Mouse (Mus musculus) heart, postnatal 4 days (tissue): ENCODE measurements around the gene Gtpbp1. TPM values are rescaled to one million over a fixed set of nuclear protein-coding genes. Genes with fewer than 3 reads are reported as not detected.
"Not testable (repeated sequence)": the region's sequence is repeated elsewhere in the genome, so short reads cannot be mapped to it uniquely, and the experiment has no call there.

Source experiments
- DNase-seq: peaks from one replicate; pipeline ENCODE4 v3.0.0; 2021
- total RNA-seq, 2 experiments: library from RNA; stranded (reverse); gene quantifications; 2 replicates each; pipeline ENCODE4 v1.2.3; 2021

The Gtpbp1 gene
- 10 to 100 TPM; 40.2 to 41.9 TPM for total RNA-seq

DNA sequence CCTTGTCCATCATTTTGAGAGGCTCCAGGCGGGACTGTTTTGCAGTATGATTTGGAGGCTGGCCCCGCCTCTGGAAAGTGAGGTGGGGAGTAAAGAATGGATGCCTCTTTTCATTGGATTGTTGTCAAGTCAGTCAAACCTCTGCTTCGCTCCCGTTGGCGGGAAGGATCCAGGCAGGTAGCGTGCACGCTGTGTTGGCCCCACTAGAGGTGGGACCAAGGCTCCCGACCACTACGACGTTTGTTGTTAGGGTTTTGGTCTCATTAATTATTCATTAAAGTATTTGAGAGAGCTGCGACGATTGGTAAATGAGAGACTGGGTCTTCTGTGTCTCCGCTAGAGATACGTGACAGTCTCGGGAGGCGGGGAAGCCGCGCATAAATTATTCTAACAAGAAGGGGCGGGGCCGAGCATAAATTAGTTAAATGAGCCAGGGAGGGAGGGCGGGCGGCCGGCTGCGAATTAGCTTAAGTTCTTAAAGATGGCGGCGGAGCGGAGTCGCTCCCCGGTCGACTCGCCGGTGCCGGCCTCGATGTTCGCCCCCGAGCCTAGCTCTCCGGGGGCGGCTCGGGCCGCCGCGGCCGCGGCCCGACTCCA lies at the start of gene Gtpbp1:
Gene Gtpbp1, plus strand, starts transcription at position 420 of the 597 bp plus-strand sequence.
- DNase-seq, result peak; percentile 97

GRCm38 (mm10) chr15:79641135-79641817 lies 49.4 kb upstream of the Gtpbp1 start:
- no peak for DNase-seq

DNA sequence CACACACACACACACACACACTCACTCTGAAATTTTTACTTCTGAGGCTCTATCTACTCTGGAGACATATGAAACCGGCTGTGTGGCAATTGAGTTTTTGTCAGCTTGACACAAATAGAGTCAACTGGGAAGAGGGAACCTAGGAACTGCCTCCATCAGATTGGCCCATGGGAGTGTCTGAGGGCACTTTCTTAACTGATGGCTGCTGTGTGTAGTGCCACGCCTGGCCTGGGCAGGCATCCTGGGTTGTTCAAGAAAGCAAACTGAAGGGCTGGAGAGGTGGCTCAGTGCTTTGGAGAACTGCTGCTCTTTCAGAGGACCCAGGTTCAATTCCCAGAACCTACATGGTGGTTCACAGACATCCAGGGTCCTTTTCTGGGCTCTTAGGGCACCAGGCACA lies 45.2 kb upstream of the Gtpbp1 start:
- no peak for DNase-seq

- DNase-seq, result no peak
These were observed 42.5 kb upstream of the Gtpbp1 start for GRCm38 (mm10) chr15:79648130-79648529.

DNA sequence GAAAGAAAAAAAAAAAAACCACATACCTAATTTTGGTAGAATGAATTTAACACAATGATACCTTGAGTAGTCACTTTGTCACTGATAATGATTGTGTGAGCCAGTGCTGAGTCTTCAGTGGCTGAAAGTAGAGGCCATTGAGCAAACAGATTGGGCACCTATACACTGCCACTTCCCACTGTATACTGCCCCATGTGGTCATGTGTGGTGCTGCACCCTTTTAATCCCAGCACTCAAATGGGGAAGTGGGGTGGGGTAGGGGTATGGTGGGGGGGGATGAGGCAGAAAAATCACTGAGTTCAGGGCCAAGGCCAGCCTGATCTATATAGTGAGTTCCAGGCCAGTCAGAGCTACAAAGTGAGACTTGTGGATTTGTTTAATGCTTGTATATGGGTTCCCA lies 40.1 kb upstream of the Gtpbp1 start:
- DNase-seq, result peak; percentile 58

- DNase-seq, result no peak
These were observed 39.2 kb upstream of the Gtpbp1 start for GRCm38 (mm10) chr15:79651481-79651880.

- no peak for DNase-seq
These were observed 34.2 kb upstream of the Gtpbp1 start for GRCm38 (mm10) chr15:79656451-79656850.

- peak; percentile 87 for DNase-seq
These were observed 32.7 kb upstream of the Gtpbp1 start for GRCm38 (mm10) chr15:79657837-79658530.

GRCm38 (mm10) chr15:79658531-79659375 lies 31.9 kb upstream of the Gtpbp1 start, which contains the start of the genes Fam227a and Cby1:
Gene Fam227a, minus strand, starts transcription at chr15:79658956.
Gene Cby1, plus strand, starts transcription at chr15:79659199.
- DNase-seq, result peak; percentile 97

GRCm38 (mm10) chr15:79661852-79662251 lies 28.8 kb upstream of the Gtpbp1 start:
- peak; percentile 56 for DNase-seq

DNA sequence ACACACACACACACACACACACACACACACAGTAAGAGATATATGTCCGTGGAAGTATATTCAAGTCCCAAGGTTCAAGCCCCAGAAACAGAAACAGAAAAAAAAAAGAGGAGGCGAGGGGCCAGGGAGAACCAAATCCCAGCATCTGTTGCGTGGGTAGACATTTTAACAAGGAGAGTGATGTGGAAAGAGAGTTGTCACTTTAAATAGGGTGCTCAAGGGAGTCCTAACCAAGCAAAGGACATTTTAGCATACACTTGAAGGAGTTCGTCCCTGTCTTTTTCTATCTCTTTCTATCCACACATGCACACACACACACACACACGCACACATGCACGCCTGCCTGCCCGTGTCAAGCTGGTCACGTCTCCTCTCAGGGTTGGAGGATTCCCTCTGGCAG lies 26.0 kb upstream of the Gtpbp1 start:
- DNase-seq, result no peak

- DNase-seq, result peak; percentile 43
These were observed 21.4 kb upstream of the Gtpbp1 start for GRCm38 (mm10) chr15:79669195-79669594.

DNA sequence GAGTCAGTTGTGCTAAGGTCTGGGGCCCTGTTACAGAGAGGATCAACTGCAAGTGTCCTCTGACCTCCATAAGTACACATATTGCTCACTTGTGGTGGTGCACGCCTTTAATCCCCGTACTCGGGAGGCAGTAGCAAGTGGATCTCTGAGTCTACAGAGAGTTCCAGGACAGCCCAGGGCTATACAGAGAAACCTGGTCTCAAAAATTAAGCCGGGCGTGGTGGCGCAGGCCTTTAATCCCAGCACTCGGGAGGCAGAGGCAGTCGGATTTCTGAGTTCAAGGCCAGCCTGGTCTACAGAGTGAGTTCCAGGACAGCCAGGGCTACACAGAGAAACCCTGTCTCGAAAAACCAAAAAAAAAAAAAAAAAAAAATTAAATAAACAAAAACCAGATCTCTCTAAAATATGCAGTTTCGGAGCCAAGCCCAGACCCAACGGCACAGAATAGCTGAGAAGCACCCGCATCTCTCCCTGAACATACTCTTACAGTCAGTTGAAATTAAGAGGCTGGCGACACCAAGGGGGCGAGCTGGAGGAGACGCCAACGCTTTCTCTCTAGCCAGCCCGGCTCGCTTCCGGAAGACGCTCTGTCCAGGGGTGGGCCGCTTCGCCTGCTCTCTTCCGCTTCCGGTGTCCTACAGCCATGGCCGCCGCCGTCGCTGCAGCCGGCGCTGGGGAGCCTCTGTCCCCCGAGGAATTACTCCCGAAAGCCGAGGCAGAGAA lies 20.2 kb upstream of the Gtpbp1 start, which contains the start of gene Tomm22:
Gene Tomm22, plus strand, starts transcription at position 613 of the 723 bp plus-strand sequence.
- DNase-seq, result peak; percentile 91

DNA sequence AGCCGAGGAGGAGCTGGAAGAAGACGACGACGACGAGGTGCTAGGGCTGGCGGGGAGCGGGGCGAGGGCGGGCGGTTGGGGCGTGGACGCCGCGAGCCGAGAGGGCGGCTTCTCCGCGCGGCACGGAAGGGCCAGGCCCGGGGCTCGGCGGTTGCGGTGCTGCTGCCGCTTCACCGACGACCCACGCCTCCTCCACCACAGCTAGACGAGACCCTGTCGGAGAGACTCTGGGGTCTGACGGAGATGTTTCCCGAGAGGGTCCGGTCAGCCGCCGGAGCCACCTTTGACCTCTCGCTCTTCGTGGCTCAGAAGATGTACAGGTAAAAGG lies 19.7 kb upstream of the Gtpbp1 start:
- no peak for DNase-seq

GRCm38 (mm10) chr15:79671828-79672348 lies 18.8 kb upstream of the Gtpbp1 start:
- DNase-seq, result not testable (repeated sequence)

- no peak for DNase-seq
These were observed 12.7 kb upstream of the Gtpbp1 start for GRCm38 (mm10) chr15:79677936-79678335.

DNA sequence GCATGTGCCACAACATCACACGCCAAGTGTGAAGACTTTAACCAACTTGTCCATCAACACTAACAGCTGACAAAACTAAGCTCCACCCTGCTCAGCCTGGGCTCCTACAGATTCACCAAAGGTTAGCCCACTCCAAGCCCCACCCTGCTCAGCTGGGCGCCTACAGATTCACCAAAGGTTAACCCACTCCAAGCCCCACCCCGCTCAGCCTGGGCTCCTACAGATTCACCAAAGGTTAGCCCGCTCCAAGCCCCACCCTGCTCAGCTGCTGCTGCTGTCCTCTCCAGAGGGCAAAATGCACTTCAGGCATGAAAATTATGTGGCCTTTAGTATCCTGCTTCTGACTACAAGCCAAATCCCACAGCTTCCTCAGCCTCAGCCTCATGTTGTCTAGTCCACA lies 8.7 kb upstream of the Gtpbp1 start:
- no peak for DNase-seq

GRCm38 (mm10) chr15:79683146-79683545 lies 7.5 kb upstream of the Gtpbp1 start:
- DNase-seq, result no peak

- DNase-seq, result no peak
These were observed 6.8 kb upstream of the Gtpbp1 start for GRCm38 (mm10) chr15:79683707-79684465.

DNA sequence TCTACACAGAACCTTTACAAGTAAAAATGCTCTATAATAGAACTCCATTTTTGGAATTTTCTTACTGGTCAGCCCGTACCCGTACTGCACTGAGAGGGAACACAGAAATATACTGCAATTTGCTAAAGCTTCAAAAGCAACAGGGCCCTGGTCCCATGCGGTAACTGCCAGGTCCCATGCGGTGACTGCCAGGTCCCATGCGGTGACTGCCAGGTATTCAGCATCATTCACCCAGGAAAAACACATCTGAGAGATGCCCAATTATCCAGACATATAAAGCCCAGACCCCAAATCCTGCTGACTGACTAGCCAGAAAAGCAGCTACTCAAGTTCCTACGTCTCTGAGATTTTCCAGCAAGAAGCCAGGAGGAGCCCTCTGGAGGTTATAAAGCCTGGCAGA lies 6.0 kb upstream of the Gtpbp1 start:
- no peak for DNase-seq

- DNase-seq, result no peak
These were observed 5.5 kb upstream of the Gtpbp1 start for GRCm38 (mm10) chr15:79685141-79685641.
